Mouse (Mus musculus): Measurements from ENCODE around the gene Catsperg1. TPM values are rescaled to one million over a fixed set of nuclear protein-coding genes. Genes with fewer than 3 reads are reported as not detected.
"Not testable (repeated sequence)": the region's sequence is repeated elsewhere in the genome, so short reads cannot be mapped to it uniquely, and the experiment has no call there.

Gene Catsperg1
- polyA plus RNA-seq, 1 experiment = 3.9 TPM

- WGBS = 35% methylated on average over 26 of the region's 26 CpGs
- TF ChIP-seq CTCF (IDR thresholded peaks at IDR 0.05; ENCODE audit: insufficient read depth, low read length) (no peak), POLR2A (IDR thresholded peaks at IDR 0.05; ENCODE audit: borderline replicate concordance, extremely low read depth, low read depth, low read length) (no peak)
- H3K4me1 ChIP-seq (ENCODE audit: control insufficient read depth, insufficient read depth, low read length) = 0 out of 2 replicates have a peak, but pooled peaks cover 4% of the 10 kb centered on the region
- peak overlapping the region; percentile 64 for H3K4me3 ChIP-seq (replicated peaks; ENCODE audit: extremely low read depth, low read depth, low read length)
- no peak for DNase-seq
Observed at GRCm38 (mm10) chr7:29212199-29212765, 1.6 kb downstream of the Catsperg1 start.

- H3K4me1 ChIP-seq (ENCODE audit: control insufficient read depth, insufficient read depth, low read length) = 0 out of 2 replicates have a peak, but pooled peaks cover 4% of the 10 kb centered on the region
- 5% methylated on average over 34 of the region's 34 CpGs for WGBS
- TF ChIP-seq CTCF (IDR thresholded peaks at IDR 0.05; ENCODE audit: insufficient read depth, low read length) (no peak), POLR2A (IDR thresholded peaks at IDR 0.05; ENCODE audit: borderline replicate concordance, extremely low read depth, low read depth, low read length) (peak; percentile 69; the same call in 1 of the 2 replicates)
- H3K4me3 ChIP-seq (replicated peaks; ENCODE audit: extremely low read depth, low read depth, low read length) = peak overlapping the region; percentile 64
- peak; percentile 90 for DNase-seq
Observed at GRCm38 (mm10) chr7:29211415-29212198, 2.2 kb downstream of the Catsperg1 start.

GRCm38 (mm10) chr7:29211013-29211412, 2.8 kb downstream of the Catsperg1 start:
- peak overlapping the region; percentile 64 for H3K4me3 ChIP-seq (replicated peaks; ENCODE audit: extremely low read depth, low read depth, low read length)
- peak; percentile 47 for DNase-seq
- not testable (repeated sequence) for H3K4me1 ChIP-seq (ENCODE audit: control insufficient read depth, insufficient read depth, low read length)
- 11% methylated on average over 14 of the region's 15 CpGs for WGBS

GRCm38 (mm10) chr7:29202577-29202976, 11.3 kb downstream of the Catsperg1 start:
- Histone ChIP-seq H3K4me1 (ENCODE audit: control insufficient read depth, insufficient read depth, low read length) (no peaks in the 10 kb centered on the region), H3K4me3 (replicated peaks; ENCODE audit: extremely low read depth, low read depth, low read length) (no peak overlapping the region)
- TF ChIP-seq CTCF (IDR thresholded peaks at IDR 0.05; ENCODE audit: insufficient read depth, low read length) (no peak), POLR2A (IDR thresholded peaks at IDR 0.05; ENCODE audit: borderline replicate concordance, extremely low read depth, low read depth, low read length) (no peak)
- no peak for DNase-seq
- WGBS = 70% methylated on average over 6 of the region's 6 CpGs

- WGBS = 95% methylated on average over 1 of the region's 1 CpGs
- not testable (repeated sequence) for DNase-seq; H3K4me3 ChIP-seq (replicated peaks; ENCODE audit: extremely low read depth, low read depth, low read length); H3K4me1 ChIP-seq (ENCODE audit: control insufficient read depth, insufficient read depth, low read length)
Observed at GRCm38 (mm10) chr7:29194230-29194629, 19.6 kb downstream of the Catsperg1 start.

- WGBS = 92% methylated on average over 4 of the region's 4 CpGs
- not testable (repeated sequence) for H3K4me1 ChIP-seq (ENCODE audit: control insufficient read depth, insufficient read depth, low read length)
Observed at GRCm38 (mm10) chr7:29181323-29181722, 32.5 kb downstream of the Catsperg1 start.

GRCm38 (mm10) chr7:29180854-29181236, 33.0 kb downstream of the Catsperg1 start:
- no peak for DNase-seq
- peak overlapping the region; percentile 1 for H3K4me3 ChIP-seq (replicated peaks; ENCODE audit: extremely low read depth, low read depth, low read length)
- H3K4me1 ChIP-seq (ENCODE audit: control insufficient read depth, insufficient read depth, low read length) = peaks cover 5% of the 10 kb centered on the region
- TF ChIP-seq CTCF (IDR thresholded peaks at IDR 0.05; ENCODE audit: insufficient read depth, low read length) = no peak
- TF ChIP-seq POLR2A (IDR thresholded peaks at IDR 0.05; ENCODE audit: borderline replicate concordance, extremely low read depth, low read depth, low read length) = no peak
- 36% methylated on average over 5 of the region's 5 CpGs for WGBS

More at GRCm38 (mm10) chr7:29181323-29181722, 32.5 kb downstream of the Catsperg1 start:
- H3K4me3 ChIP-seq (replicated peaks; ENCODE audit: extremely low read depth, low read depth, low read length); DNase-seq: not testable (repeated sequence)

GRCm38 (mm10) chr7:29180077-29180853, 33.6 kb downstream of the Catsperg1 start, which contains the start of gene Psmd8:
Gene Psmd8, minus strand, starts transcription at chr7:29180701.
- TF ChIP-seq POLR2A (IDR thresholded peaks at IDR 0.05; ENCODE audit: borderline replicate concordance, extremely low read depth, low read depth, low read length) (peak; percentile 92), CTCF (IDR thresholded peaks at IDR 0.05; ENCODE audit: insufficient read depth, low read length) (peak; percentile 45; the same call in 1 of the 2 replicates)
- Histone ChIP-seq H3K4me3 (replicated peaks; ENCODE audit: extremely low read depth, low read depth, low read length) (peak within 1 kb of the TSS; percentile 96), H3K4me1 (ENCODE audit: control insufficient read depth, insufficient read depth, low read length) (peaks cover 5% of the 10 kb centered on the region)
- DNase-seq = peak; percentile 96
- under 1% methylated on average over 62 of the region's 62 CpGs for WGBS

GRCm38 (mm10) chr7:29179323-29179722, 34.5 kb downstream of the Catsperg1 start:
- Histone ChIP-seq H3K4me1 (ENCODE audit: control insufficient read depth, insufficient read depth, low read length) (peaks cover 5% of the 10 kb centered on the region), H3K4me3 (replicated peaks; ENCODE audit: extremely low read depth, low read depth, low read length) (peak overlapping the region; percentile 44)
- 11% methylated on average over 7 of the region's 7 CpGs for WGBS
- no peak for DNase-seq
- no peak for TF ChIP-seq POLR2A (IDR thresholded peaks at IDR 0.05; ENCODE audit: borderline replicate concordance, extremely low read depth, low read depth, low read length)
- no peak for TF ChIP-seq CTCF (IDR thresholded peaks at IDR 0.05; ENCODE audit: insufficient read depth, low read length)

Measured in lung, adult 2 months (tissue).